Mouse (Mus musculus): Measurements from ENCODE around the gene Coq8a.

Coq8a gene

GRCm38 (mm10) chr1:180198959-180199714, at the start of gene Coq8a:
TSS of gene Coq8a (minus strand) at chr1:180199602.
- DNase-seq, result no peak

- DNase-seq, result no peak
Measured at GRCm38 (mm10) chr1:180248593-180249146, 49.3 kb upstream of the Coq8a start.

- no peak for DNase-seq
Measured at GRCm38 (mm10) chr1:180247901-180248300, 48.5 kb upstream of the Coq8a start.

- DNase-seq, result no peak
Measured at GRCm38 (mm10) chr1:180245741-180246507, 46.5 kb upstream of the Coq8a start.

GRCm38 (mm10) chr1:180231729-180232128, 32.3 kb upstream of the Coq8a start:
- DNase-seq, result no peak

- peak; percentile 37 to 49 for DNase-seq
Measured at GRCm38 (mm10) chr1:180230580-180230979, 31.2 kb upstream of the Coq8a start.

- DNase-seq, result no peak
Measured at GRCm38 (mm10) chr1:180229906-180230305, 30.5 kb upstream of the Coq8a start.

- DNase-seq, result no peak
Measured at GRCm38 (mm10) chr1:180228854-180229253, 29.5 kb upstream of the Coq8a start.

- peak in 1 of 2 experiments; percentile 27 for DNase-seq
Measured at GRCm38 (mm10) chr1:180226766-180227165, 27.4 kb upstream of the Coq8a start.

GRCm38 (mm10) chr1:180226221-180226713, 26.9 kb upstream of the Coq8a start:
- DNase-seq, result peak; percentile 41 to 64

GRCm38 (mm10) chr1:180225500-180226220, 26.3 kb upstream of the Coq8a start:
- peak; percentile 80 to 88 for DNase-seq

- DNase-seq, result no peak
Measured at GRCm38 (mm10) chr1:180222007-180222406, 22.6 kb upstream of the Coq8a start.

- DNase-seq, result no peak
Measured at GRCm38 (mm10) chr1:180220791-180221542, 21.6 kb upstream of the Coq8a start.

- no peak for DNase-seq
Measured at GRCm38 (mm10) chr1:180216541-180217276, 17.3 kb upstream of the Coq8a start.

GRCm38 (mm10) chr1:180215044-180215443, 15.6 kb upstream of the Coq8a start:
- peak; percentile 78 to 79 for DNase-seq

GRCm38 (mm10) chr1:180212911-180213310, 13.5 kb upstream of the Coq8a start:
- DNase-seq, result no peak

- DNase-seq, result no peak
Measured at GRCm38 (mm10) chr1:180210781-180211271, 11.4 kb upstream of the Coq8a start.

GRCm38 (mm10) chr1:180210031-180210432, 10.6 kb upstream of the Coq8a start:
- no peak for DNase-seq

GRCm38 (mm10) chr1:180208370-180208769, 9.0 kb upstream of the Coq8a start:
- DNase-seq, result no peak

- DNase-seq, result no peak
Measured at GRCm38 (mm10) chr1:180200722-180201121, 1.3 kb upstream of the Coq8a start.

- DNase-seq, result no peak
Measured at GRCm38 (mm10) chr1:180199715-180200050, 281 bp upstream of the Coq8a start.

Measured in kidney, postnatal 4 days (tissue).